Mouse (Mus musculus) intestine, postnatal 0 days (tissue): Measurements from ENCODE around the gene Mob3a. TPM values are rescaled to one million over a fixed set of nuclear protein-coding genes. Genes with fewer than 3 reads are reported as not detected.

ENCODE experiments used
- ATAC-seq: fragments of 200-750 bp; cut with Nextera tagmentation; 2 replicates; pipeline ENCODE4 v1.8.0; 2017; ENCODE audit warnings: mild to moderate bottlenecking, moderate TSS enrichment, moderate library complexity
- H3K27ac ChIP-seq: fragments of 300-500 bp; sonication (generic); 2 replicates; pipeline ENCODE4 v1.5.1; 2014; ENCODE audit warnings: mild to moderate bottlenecking, low read depth, low read length, moderate library complexity
- H3K27me3 ChIP-seq: fragments of 300-500 bp; sonication (generic); replicated peaks from 2 replicates; pipeline ENCODE4 v1.6.1; 2014; ENCODE audit warnings: low read length, mixed read lengths; ENCODE audit not compliant: control insufficient read depth, insufficient read depth
- H3K36me3 ChIP-seq: fragments of 300-500 bp; sonication (generic); 2 replicates; pipeline ENCODE4 v1.6.1; 2014; ENCODE audit warnings: mild to moderate bottlenecking, moderate library complexity; ENCODE audit not compliant: control insufficient read depth, insufficient read depth
- H3K4me1 ChIP-seq: fragments of 300-500 bp; sonication (generic); replicated peaks from 2 replicates; pipeline ENCODE4 v1.6.1; 2014; ENCODE audit warnings: antibody characterized with exemption, low read length, mixed read lengths; ENCODE audit not compliant: control insufficient read depth, insufficient read depth
- H3K4me2 ChIP-seq: fragments of 300-500 bp; sonication (generic); replicated peaks from 2 replicates; pipeline ENCODE4 v1.6.1; 2014; ENCODE audit warnings: low read depth, mild to moderate bottlenecking, moderate library complexity
- H3K4me3 ChIP-seq: fragments of 300-500 bp; sonication (generic); 2 replicates; pipeline ENCODE4 v1.5.1; 2014; ENCODE audit warnings: low read depth, low read length
- H3K9ac ChIP-seq: fragments of 300-500 bp; sonication (generic); 2 replicates; pipeline ENCODE4 v1.6.1; 2014; ENCODE audit warnings: mild to moderate bottlenecking, low read depth, low read length
- H3K9me3 ChIP-seq: fragments of 300-500 bp; sonication (generic); 2 replicates; pipeline ENCODE4 v1.6.1; 2016; ENCODE audit warnings: mixed run types; ENCODE audit not compliant: control insufficient read depth
- CTCF ChIP-seq: sonication (generic); IDR thresholded peaks from 2 replicates; pipeline ENCODE4 v1.5.1; 2016; ENCODE audit warnings: low read depth, mild to moderate bottlenecking, control low read depth, antibody characterized with exemption, moderate library complexity
- WGBS: fragments of 180-500 bp; shearing (Covaris S2); extraction: QIAGEN DNeasy Blood & Tissue Kit; methylation state at CpG from one replicate; pipeline ENCODE4 v1.1.7; 2014; 5-methylcytosine and 5-hydroxymethylcytosine counted together
- polyA plus RNA-seq: library from polyadenylated mRNA; unstranded; fragments of >200 nt; fragmentation: Nextera tagmentation; extraction: Ambion mirVana; gene quantifications from 2 replicates; pipeline ENCODE4 v1.2.1, GENCODE M21; 2015

The Mob3a gene
- polyA plus RNA-seq, 1 experiment from 2014 or later, result 14.4 TPM

GRCm38 (mm10) chr10:80697393-80697787 is 4.4 kb downstream of the Mob3a start:
- Histone ChIP-seq H3K9ac (no peak overlapping the region), H3K27ac (no peak overlapping the region), H3K27me3 (no peaks in the 10 kb centered on the region), H3K4me2 (no peak overlapping the region), H3K4me1 (no peaks in the 10 kb centered on the region), H3K4me3 (no peak overlapping the region), H3K9me3 (no peaks in the 10 kb centered on the region), H3K36me3 (no peaks in the 10 kb centered on the region; the same call in 1 of the 2 replicates)
- no peak for ATAC-seq
- no peak for TF ChIP-seq CTCF
- 94% methylated on average over 8 of the region's 8 CpGs for WGBS

- no peak overlapping the region for H3K4me3 ChIP-seq
- ATAC-seq, result no peak
These were observed 5.0 kb downstream of the Mob3a start for GRCm38 (mm10) chr10:80696502-80697392.

GRCm38 (mm10) chr10:80695801-80696501 is 5.8 kb downstream of the Mob3a start:
- Histone ChIP-seq H3K4me1 (no peaks in the 10 kb centered on the region), H3K36me3 (peaks cover 4% of the 10 kb centered on the region), H3K9ac (no peak overlapping the region), H3K4me2 (no peak overlapping the region), H3K27me3 (no peaks in the 10 kb centered on the region), H3K27ac (no peak overlapping the region; the same call in 1 of the 2 replicates), H3K9me3 (no peaks in the 10 kb centered on the region), H3K4me3 (no peak overlapping the region)
- ATAC-seq, result no peak
- no peak for TF ChIP-seq CTCF
- 62% methylated on average over 10 of the region's 10 CpGs for WGBS

More at GRCm38 (mm10) chr10:80696502-80697392, 5.0 kb downstream of the Mob3a start:
- no peak overlapping the region for H3K9ac ChIP-seq
- no peaks in the 10 kb centered on the region for H3K27me3 ChIP-seq
- TF ChIP-seq CTCF, result no peak
- 57% methylated on average over 11 of the region's 12 CpGs for WGBS
- no peaks in the 10 kb centered on the region for H3K4me1 ChIP-seq
- no peaks in the 10 kb centered on the region; the same call in 1 of the 2 replicates for H3K36me3 ChIP-seq
- H3K27ac ChIP-seq, result no peak overlapping the region
- H3K4me2 ChIP-seq, result no peak overlapping the region
- no peaks in the 10 kb centered on the region for H3K9me3 ChIP-seq

GRCm38 (mm10) chr10:80695186-80695585 is 6.6 kb downstream of the Mob3a start:
- TF ChIP-seq CTCF, result no peak
- 0 out of 2 replicates have a peak overlapping the region, but pooled peaks have one; percentile 3 for H3K27ac ChIP-seq
- no peaks in the 10 kb centered on the region for H3K9me3 ChIP-seq
- no peak; the same call in 1 of the 2 replicates for ATAC-seq
- H3K9ac ChIP-seq, result no peak overlapping the region
- no peaks in the 10 kb centered on the region for H3K27me3 ChIP-seq
- no peak overlapping the region for H3K4me3 ChIP-seq
- H3K36me3 ChIP-seq, result peaks cover 11% of the 10 kb centered on the region
- WGBS, result 52% methylated on average over 2 of the region's 2 CpGs
- no peaks in the 10 kb centered on the region for H3K4me1 ChIP-seq
- no peak overlapping the region for H3K4me2 ChIP-seq

- H3K27me3 ChIP-seq, result no peaks in the 10 kb centered on the region
- no peaks in the 10 kb centered on the region for H3K9me3 ChIP-seq
- no peak for TF ChIP-seq CTCF
- H3K9ac ChIP-seq, result no peak overlapping the region; the same call in 1 of the 2 replicates
- H3K4me2 ChIP-seq, result no peak overlapping the region
- H3K36me3 ChIP-seq, result peaks cover 19% of the 10 kb centered on the region
- WGBS, result 92% methylated on average over 13 of the region's 13 CpGs
- no peak for ATAC-seq
- H3K4me1 ChIP-seq, result no peaks in the 10 kb centered on the region
- peak overlapping the region; percentile 3; the same call in 1 of the 2 replicates for H3K27ac ChIP-seq
- no peak overlapping the region for H3K4me3 ChIP-seq
These were observed 7.4 kb downstream of the Mob3a start for GRCm38 (mm10) chr10:80694159-80694938.
